Mouse (Mus musculus) G1E (cell line): ENCODE results near the gene Ap4s1. TPM values are rescaled to one million over a fixed set of nuclear protein-coding genes. Genes with fewer than 3 reads are reported as not detected.
"Not testable (repeated sequence)": the region's sequence is repeated elsewhere in the genome, so short reads cannot be mapped to it uniquely, and the experiment has no call there.

Experiments
- ATAC-seq: 2 replicates; pipeline ENCODE4 v1.8.0; 2016; ENCODE audit warnings: mild to moderate bottlenecking; ENCODE audit not compliant: insufficient number of reproducible peaks, poor library complexity, low FRiP score, severe bottlenecking; ENCODE audit errors: extremely low read depth
- DNase-seq: peaks from one replicate; pipeline ENCODE4 v3.0.0; 2012; ENCODE audit warnings: low spot score
- H3K27me3 ChIP-seq: 2 replicates; pipeline ENCODE4 v1.6.1; 2012; ENCODE audit warnings: mild to moderate bottlenecking, low read length, inconsistent platforms; ENCODE audit not compliant: insufficient read depth
- H3K36me3 ChIP-seq: replicated peaks from 2 replicates; pipeline ENCODE3; 2012; ENCODE audit warnings: mild to moderate bottlenecking, inconsistent platforms
- H3K4me1 ChIP-seq: 2 replicates; pipeline ENCODE4 v1.6.1; 2012; ENCODE audit warnings: low read depth, low read length, inconsistent platforms, mixed read lengths; ENCODE audit not compliant: insufficient read depth
- H3K4me3 ChIP-seq: 2 replicates; pipeline ENCODE4 v1.5.1; 2012; ENCODE audit warnings: low read depth, mild to moderate bottlenecking, inconsistent platforms, low read length, moderate library complexity, mixed read lengths
- H3K9me3 ChIP-seq: replicated peaks from 2 replicates; pipeline ENCODE4 v1.6.1; 2012; ENCODE audit warnings: inconsistent platforms
- CTCF ChIP-seq: IDR thresholded peaks from 2 replicates; pipeline ENCODE4 v1.5.1; 2012; ENCODE audit warnings: low read depth, low read length, inconsistent platforms, mixed read lengths
- GATA1 ChIP-seq: IDR thresholded peaks from 2 replicates; pipeline ENCODE4 v1.6.1; 2012; ENCODE audit warnings: borderline replicate concordance, low read length, inconsistent platforms, mixed read lengths
- GATA2 ChIP-seq: IDR thresholded peaks from 2 replicates; pipeline ENCODE4 v1.6.1; 2012; ENCODE audit warnings: low read depth, low read length, inconsistent platforms, borderline replicate concordance
- POLR2AphosphoS5 ChIP-seq: IDR thresholded peaks from 2 replicates; pipeline ENCODE4 v1.6.1; 2012; ENCODE audit warnings: low read depth, low read length, inconsistent platforms; ENCODE audit not compliant: insufficient replicate concordance
- TAL1 ChIP-seq: conservative IDR thresholded peaks from 2 replicates; pipeline ENCODE4 v1.6.1; 2012; ENCODE audit warnings: low read depth, low read length, inconsistent platforms, mixed read lengths
- polyA plus RNA-seq: library from polyadenylated mRNA; stranded (reverse); fragments of >175 nt; gene quantifications from 2 replicates; pipeline ENCODE4 v1.2.3, GENCODE M21; 2012
- total RNA-seq, 2 experiments: library from RNA; stranded (forward) in 1 of 2; stranded (reverse) in 1 of 2; fragments of 200-1000 nt in 1 of 2; fragments of >200 nt in 1 of 2; fragmentation: Nextera tagmentation in 1 of 2; gene quantifications; 2 replicates each; pipeline ENCODE4 v1.2.3; 2014 to 2017

Ap4s1 gene
- total and polyA plus RNA-seq, 3 experiments, result 7.2 to 21.8 (median 16.2) TPM

DNA sequence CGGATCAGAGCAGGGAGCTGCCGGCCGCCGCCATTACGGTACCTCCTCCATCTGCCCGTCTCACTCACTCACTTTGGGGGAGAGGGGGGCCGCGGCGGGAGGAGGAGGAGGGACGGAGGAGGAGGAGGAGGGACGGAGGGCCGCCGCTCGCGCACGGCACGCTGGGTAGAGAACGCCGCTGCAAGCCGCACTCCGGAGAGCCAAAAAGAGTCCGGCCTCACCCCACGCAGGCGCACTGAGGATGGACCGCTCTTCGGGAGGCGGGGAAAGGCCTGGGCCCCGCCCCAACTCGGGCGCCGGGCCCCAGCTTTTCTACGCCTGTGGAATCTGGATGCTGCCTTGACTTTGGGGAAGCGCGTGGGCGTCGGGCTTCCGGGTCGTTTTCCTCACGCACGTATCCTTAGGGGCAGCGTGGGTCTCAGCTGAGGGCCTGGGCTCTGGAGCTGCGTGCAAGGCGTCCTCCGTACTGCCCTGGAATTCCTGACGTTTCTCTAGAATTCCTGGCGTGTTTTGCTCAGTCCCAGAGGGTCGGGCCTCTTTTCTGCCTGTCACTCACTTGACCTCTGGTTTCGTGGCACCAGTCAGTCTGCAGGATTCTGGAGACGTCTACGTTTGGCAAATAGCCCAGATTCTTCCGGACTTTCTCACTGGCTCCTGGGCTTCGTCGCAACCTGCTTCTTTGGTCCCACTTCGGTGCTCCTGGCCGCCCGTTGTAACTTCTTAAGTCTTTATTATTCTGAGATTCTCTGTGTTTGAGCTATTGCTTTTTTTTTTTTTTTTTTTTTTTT is 1.2 kb downstream of the Ap4s1 start, which contains the start of gene Strn3:
Strn3 (minus strand) TSS at position 53 of the 788 bp plus-strand sequence.
- H3K4me1 ChIP-seq, result peaks cover 47% of the 10 kb centered on the region
- H3K36me3 ChIP-seq, result peaks cover 12% of the 10 kb centered on the region
- TF ChIP-seq TAL1 (no peak), CTCF (no peak), GATA2 (no peak), POLR2AphosphoS5 (no peak), GATA1 (no peak)
- peak within 1 kb of the TSS; percentile 77 for H3K4me3 ChIP-seq
- H3K27me3 ChIP-seq, result no peaks in the 10 kb centered on the region
- ATAC-seq (peak; percentile 80), DNase-seq (peak; percentile 98)
- H3K9me3 ChIP-seq, result no peaks in the 10 kb centered on the region

- Histone ChIP-seq H3K4me3 (peak overlapping the region; percentile 77), H3K36me3 (peaks cover 10% of the 10 kb centered on the region), H3K4me1 (peaks cover 43% of the 10 kb centered on the region)
- not testable (repeated sequence) for H3K9me3 ChIP-seq, ATAC-seq, H3K27me3 ChIP-seq, DNase-seq
Observed at GRCm38 (mm10) chr12:51692870-51693269, 2.0 kb downstream of the Ap4s1 start.

GRCm38 (mm10) chr12:51693419-51693818 is 2.6 kb downstream of the Ap4s1 start:
- DNase-seq (no peak), ATAC-seq (no peak)
- TF ChIP-seq POLR2AphosphoS5, result no peak
- TF ChIP-seq GATA2, result no peak
- TF ChIP-seq TAL1, result no peak
- no peak for TF ChIP-seq GATA1
- no peak for TF ChIP-seq CTCF
- Histone ChIP-seq H3K9me3 (no peaks in the 10 kb centered on the region), H3K4me3 (no peak overlapping the region), H3K36me3 (peaks cover 8% of the 10 kb centered on the region), H3K27me3 (no peaks in the 10 kb centered on the region), H3K4me1 (peaks cover 41% of the 10 kb centered on the region)

DNA sequence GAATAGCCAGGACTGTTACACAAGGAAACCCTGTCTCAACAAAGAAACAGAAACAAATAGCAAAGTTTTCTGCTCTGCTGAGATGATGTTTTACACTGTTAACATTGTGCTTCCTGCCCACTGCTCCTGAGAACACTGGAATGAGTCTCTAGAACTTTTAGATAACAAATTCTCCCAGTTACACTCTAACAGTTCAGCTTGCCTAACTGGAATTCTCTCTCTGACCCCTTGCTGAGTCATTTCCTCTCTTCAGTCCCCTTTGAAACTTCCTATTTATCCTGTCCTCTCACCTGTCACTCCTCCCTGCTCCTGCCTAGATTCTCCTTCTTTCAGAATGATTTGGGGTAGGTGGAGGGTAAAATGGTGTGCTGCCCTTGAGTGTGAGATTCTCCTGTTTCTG is 3.3 kb downstream of the Ap4s1 start:
- H3K4me3 ChIP-seq, result no peak overlapping the region; the same call in 1 of the 2 replicates
- H3K4me1 ChIP-seq, result peaks cover 37% of the 10 kb centered on the region
- TF ChIP-seq TAL1 (no peak), CTCF (no peak), POLR2AphosphoS5 (no peak), GATA1 (no peak), GATA2 (no peak)

DNA sequence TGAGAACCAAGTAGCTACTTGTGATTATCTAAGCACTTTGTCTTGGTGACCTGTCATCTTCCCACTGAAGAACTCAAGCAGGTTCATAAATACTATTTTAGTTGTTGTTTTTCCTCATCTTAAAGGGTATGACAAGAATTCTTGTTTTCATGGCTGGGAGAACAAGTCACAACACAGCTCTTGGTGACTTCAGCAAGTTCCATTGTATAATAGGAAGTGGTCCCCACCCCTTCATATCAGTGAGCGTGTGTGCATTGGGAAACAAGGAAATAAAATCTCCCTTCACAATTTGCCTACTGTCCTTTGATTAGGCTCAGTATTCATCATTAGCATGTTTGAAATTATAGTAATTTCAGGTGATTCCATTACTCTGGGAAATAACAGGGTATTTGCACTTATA is 4.1 kb downstream of the Ap4s1 start:
- DNase-seq (no peak), ATAC-seq (no peak)
- H3K4me3 ChIP-seq, result no peak overlapping the region
- no peak for TF ChIP-seq CTCF
- TF ChIP-seq POLR2AphosphoS5, result no peak
- peaks cover 6% of the 10 kb centered on the region; the same call in 1 of the 2 replicates for H3K9me3 ChIP-seq
- no peaks in the 10 kb centered on the region for H3K27me3 ChIP-seq
- H3K36me3 ChIP-seq, result peaks cover 5% of the 10 kb centered on the region
- peaks cover 37% of the 10 kb centered on the region for H3K4me1 ChIP-seq

More for the DNA sequence above, 3.3 kb downstream of the Ap4s1 start:
- H3K9me3 ChIP-seq, result peaks cover 3% of the 10 kb centered on the region; the same call in 1 of the 2 replicates
- peaks cover 7% of the 10 kb centered on the region for H3K36me3 ChIP-seq
- no peaks in the 10 kb centered on the region for H3K27me3 ChIP-seq
- no peak for ATAC-seq
- DNase-seq, result no peak

GRCm38 (mm10) chr12:51696157-51696556 is 5.3 kb downstream of the Ap4s1 start:
- Histone ChIP-seq H3K4me3 (no peak overlapping the region), H3K36me3 (peaks cover 5% of the 10 kb centered on the region), H3K9me3 (peaks cover 6% of the 10 kb centered on the region; the same call in 1 of the 2 replicates), H3K27me3 (no peaks in the 10 kb centered on the region), H3K4me1 (peaks cover 42% of the 10 kb centered on the region)
- no peak for TF ChIP-seq CTCF
- no peak for TF ChIP-seq TAL1
- no peak for TF ChIP-seq POLR2AphosphoS5
- no peak for TF ChIP-seq GATA2
- TF ChIP-seq GATA1, result no peak
- DNase-seq, result no peak
- ATAC-seq, result no peak
